Mouse (Mus musculus) left cerebral cortex, postnatal 10 days (tissue): Measurements from ENCODE around the gene Hdgf. TPM values are rescaled to one million over a fixed set of nuclear protein-coding genes. Genes with fewer than 3 reads are reported as not detected.

ENCODE experiments used
- DNase-seq, 2 experiments: peaks; one replicate each; pipeline ENCODE4 v3.0.0; 2021 to 2022; ENCODE audit warnings: low spot score in 2 of 2, mixed read lengths in 1 of 2; ENCODE audit errors: extremely low spot score in 1 of 2
- intact Hi-C: fragments of 180-260 bp; cut with DNase I; formaldehyde crosslinking; loops from one replicate; pipeline ENCODE4 v1.15.1; 2025
- total RNA-seq, 2 experiments: library from RNA; stranded (reverse); gene quantifications; 2 replicates each; pipeline ENCODE4 v1.2.3; 2021

The Hdgf gene
- total RNA-seq, 2 experiments from 2014 or later, result 120 to 123 TPM

- intact Hi-C loops, result loop anchor here (2.0 kb wide), 1 partner anchor 28 kb away; no protein-coding TSS in a partner anchor
- no peak for DNase-seq
Measured at GRCm38 (mm10) chr3:87935201-87935600, 29.1 kb downstream of the Hdgf start.

GRCm38 (mm10) chr3:87935776-87936175 is 29.7 kb downstream of the Hdgf start:
- intact Hi-C loops, result loop anchor here (2.0 kb wide), 2 partner anchors 27 to 135 kb away; no protein-coding TSS in a partner anchor
- peak; percentile 67 to 90 for DNase-seq

GRCm38 (mm10) chr3:87940611-87941010 is 34.5 kb downstream of the Hdgf start:
- intact Hi-C loops, result no loop called here

GRCm38 (mm10) chr3:87942471-87942870 is 36.4 kb downstream of the Hdgf start:
- no peak for DNase-seq
- intact Hi-C loops, result no loop called here

More at GRCm38 (mm10) chr3:87940611-87941010, 34.5 kb downstream of the Hdgf start:
- DNase-seq, result no peak

- intact Hi-C loops, result no loop called here
- DNase-seq, result no peak
Measured at GRCm38 (mm10) chr3:87943586-87943985, 37.5 kb downstream of the Hdgf start.

GRCm38 (mm10) chr3:87944838-87945600 is 38.9 kb downstream of the Hdgf start:
- intact Hi-C loops, result no loop called here
- peak in 1 of 2 experiments; percentile 51 for DNase-seq

GRCm38 (mm10) chr3:87945781-87946540 is 39.8 kb downstream of the Hdgf start:
- intact Hi-C loops, result no loop called here
- DNase-seq, result no peak

- intact Hi-C loops, result no loop called here
- no peak for DNase-seq
Measured at GRCm38 (mm10) chr3:87946541-87946860, 40.4 kb downstream of the Hdgf start.

- intact Hi-C loops, result no loop called here
- no peak for DNase-seq
Measured at GRCm38 (mm10) chr3:87947056-87947810, 41.1 kb downstream of the Hdgf start.

GRCm38 (mm10) chr3:87947811-87948199 is 41.7 kb downstream of the Hdgf start:
- no peak for DNase-seq
- intact Hi-C loops, result no loop called here

GRCm38 (mm10) chr3:87948378-87949265 is 42.5 kb downstream of the Hdgf start, which contains the start of gene Crabp2:
Gene Crabp2, plus strand, starts transcription at chr3:87948666.
- intact Hi-C loops, result no loop called here
- peak in 1 of 2 experiments; percentile 51 for DNase-seq

- DNase-seq, result no peak
- intact Hi-C loops, result no loop called here
Measured at GRCm38 (mm10) chr3:87949266-87949954, 43.3 kb downstream of the Hdgf start.

GRCm38 (mm10) chr3:87949955-87950515 is 43.9 kb downstream of the Hdgf start:
- DNase-seq, result no peak
- intact Hi-C loops, result no loop called here

GRCm38 (mm10) chr3:87951946-87952345 is 45.8 kb downstream of the Hdgf start:
- intact Hi-C loops, result no loop called here
- DNase-seq, result no peak

- no peak for DNase-seq
- intact Hi-C loops, result no loop called here
Measured at GRCm38 (mm10) chr3:87952440-87952839, 46.3 kb downstream of the Hdgf start.

GRCm38 (mm10) chr3:87958056-87958455 is 51.9 kb downstream of the Hdgf start:
- no peak for DNase-seq
- intact Hi-C loops, result no loop called here

GRCm38 (mm10) chr3:87958476-87958875 is 52.4 kb downstream of the Hdgf start:
- DNase-seq, result no peak
- intact Hi-C loops, result no loop called here

- intact Hi-C loops, result no loop called here
- DNase-seq, result no peak
Measured at GRCm38 (mm10) chr3:87958967-87959366, 52.8 kb downstream of the Hdgf start.
